Mouse (Mus musculus) monocyte, adult 5-6 weeks (primary cell): ENCODE results near the gene Stoml2. TPM values are rescaled to one million over a fixed set of nuclear protein-coding genes. Genes with fewer than 3 reads are reported as not detected.

ENCODE experiments used
- ATAC-seq: fragments of 153-309, 156-312 bp; replicated peaks from 2 replicates; pipeline ENCODE4 v1.8.0; 2017; ENCODE audit warnings: mild to moderate bottlenecking; ENCODE audit not compliant: low TSS enrichment, insufficient number of reproducible peaks, severe bottlenecking, poor library complexity, low FRiP score
- total RNA-seq: library from RNA; stranded (forward); fragments of 200-1000, 200-491, 200-594 nt; gene quantifications from 3 replicates; pipeline ENCODE4 v1.2.3, GENCODE M21; 2017

The Stoml2 gene
- total RNA-seq, 1 experiment from 2014 or later: 66.7 TPM

GRCm38 (mm10) chr4:43018156-43018555, 13.4 kb downstream of the Stoml2 start:
- ATAC-seq: no peak

- ATAC-seq: no peak
These were observed 19.4 kb downstream of the Stoml2 start for GRCm38 (mm10) chr4:43012091-43012490.

- ATAC-seq: peak; percentile 71
These were observed 21.1 kb downstream of the Stoml2 start, which contains the start of gene Fancg for GRCm38 (mm10) chr4:43010161-43011038. Gene Fancg (minus strand): TSS chr4:43010506.

GRCm38 (mm10) chr4:43005765-43006164, 25.7 kb downstream of the Stoml2 start:
- peak; percentile 38 for ATAC-seq

GRCm38 (mm10) chr4:43004951-43005350, 26.6 kb downstream of the Stoml2 start:
- no peak for ATAC-seq

- no peak for ATAC-seq
These were observed 28.6 kb downstream of the Stoml2 start for GRCm38 (mm10) chr4:43002756-43003439.

GRCm38 (mm10) chr4:43001272-43001671, 30.2 kb downstream of the Stoml2 start:
- ATAC-seq: no peak

GRCm38 (mm10) chr4:43000141-43000986, 31.1 kb downstream of the Stoml2 start, which contains the start of gene Vcp:
Gene Vcp (minus strand): TSS chr4:43000507.
- ATAC-seq: peak; percentile 99

- ATAC-seq: peak; percentile 30; the same call in 1 of the 2 replicates
These were observed 31.9 kb downstream of the Stoml2 start for GRCm38 (mm10) chr4:42999451-43000140.

GRCm38 (mm10) chr4:42998022-42998421, 33.5 kb downstream of the Stoml2 start:
- no peak for ATAC-seq

GRCm38 (mm10) chr4:42988296-42988695, 43.2 kb downstream of the Stoml2 start:
- ATAC-seq: no peak

- ATAC-seq: 0 out of 2 replicates have a peak, but pooled peaks have one; percentile 13
These were observed 51.0 kb downstream of the Stoml2 start for GRCm38 (mm10) chr4:42980467-42980866.

- no peak for ATAC-seq
These were observed 53.4 kb downstream of the Stoml2 start for GRCm38 (mm10) chr4:42978062-42978461.

Other genes starting within 250 kb of the Stoml2 start
- gene Fam205a1, start 177.8 kb downstream of the Stoml2 start, total RNA-seq: not detected in 3 replicates
- gene Gm12394, start 174.9 kb downstream of the Stoml2 start, total RNA-seq: not detected in 3 replicates
- not detected in 3 replicates for gene Fam205c, start 157.5 kb downstream of the Stoml2 start, total RNA-seq
- gene Phf24, start 115.0 kb downstream of the Stoml2 start, total RNA-seq: 0.10 TPM in 1 of 3 replicates, not detected in the others
- gene Dnajb5, start 81.9 kb downstream of the Stoml2 start, total RNA-seq: 2.5 to 10.0 TPM (median 6.9 TPM) in 3 replicates
- gene 1700022I11Rik, start 62.1 kb downstream of the Stoml2 start, total RNA-seq: 1.4 TPM in 1 of 3 replicates, not detected in the others
- gene Vcp, start 31.2 kb downstream of the Stoml2 start, total RNA-seq: 146 to 168 TPM (median 150 TPM) in 3 replicates
- gene Fancg, start 21.2 kb downstream of the Stoml2 start, total RNA-seq: 5.3 to 25.3 TPM (median 11.4 TPM) in 3 replicates
- 3.6 to 7.5 TPM (median 7.3 TPM) in 3 replicates for gene Pigo, start 5.9 kb downstream of the Stoml2 start, total RNA-seq
- 35.6 to 52.9 TPM (median 38.9 TPM) in 3 replicates for gene Fam214b, start 14.5 kb upstream of the Stoml2 start, total RNA-seq
- gene Unc13b, start 27.2 kb upstream of the Stoml2 start, total RNA-seq: 0.78 to 3.3 TPM (median 1.7 TPM) in 3 replicates
- 0.19 to 0.95 TPM (median 0.53 TPM) in 3 replicates for gene Atp8b5, start 235.4 kb upstream of the Stoml2 start, total RNA-seq